Mouse (Mus musculus) kidney, postnatal 0 days (tissue): Measurements from ENCODE around the gene Prlr. TPM values are rescaled to one million over a fixed set of nuclear protein-coding genes. Genes with fewer than 3 reads are reported as not detected.

Experiments used
- ATAC-seq: fragments of 200-750 bp; cut with Nextera tagmentation; replicated peaks from 2 replicates; pipeline ENCODE4 v1.8.0; 2017; ENCODE audit warnings: low read depth, moderate number of reproducible peaks, moderate TSS enrichment, moderate library complexity; ENCODE audit not compliant: low FRiP score
- DNase-seq: peaks from one replicate; pipeline ENCODE4 v3.0.0-alpha.2; 2016; ENCODE audit warnings: low spot score
- H3K27ac ChIP-seq: fragments of 300-500 bp; sonication (generic); 2 replicates; pipeline ENCODE4 v1.5.1; 2014; ENCODE audit warnings: mild to moderate bottlenecking
- H3K27me3 ChIP-seq: fragments of 300-500 bp; sonication (generic); 2 replicates; pipeline ENCODE4 v1.6.1; 2014; ENCODE audit warnings: low read length, mixed read lengths; ENCODE audit not compliant: insufficient read depth
- H3K36me3 ChIP-seq: fragments of 300-500 bp; sonication (generic); 2 replicates; pipeline ENCODE4 v1.6.1; 2014; ENCODE audit warnings: low read length, mixed read lengths; ENCODE audit not compliant: insufficient read depth
- H3K4me1 ChIP-seq: fragments of 300-500 bp; sonication (generic); replicated peaks from 2 replicates; pipeline ENCODE4 v1.6.1; 2014; ENCODE audit warnings: antibody characterized with exemption, low read length, mixed read lengths; ENCODE audit not compliant: insufficient read depth
- H3K4me2 ChIP-seq: fragments of 300-500 bp; sonication (generic); 2 replicates; pipeline ENCODE4 v1.6.1; 2014; ENCODE audit warnings: mild to moderate bottlenecking, low read length, moderate library complexity, mixed read lengths
- H3K4me3 ChIP-seq: fragments of 300-500 bp; sonication (generic); replicated peaks from 2 replicates; pipeline ENCODE4 v1.5.1; 2014; ENCODE audit warnings: low read depth, low read length
- H3K9ac ChIP-seq: fragments of 300-500 bp; sonication (generic); 2 replicates; pipeline ENCODE4 v1.6.1; 2014; ENCODE audit warnings: low read depth, low read length
- H3K9me3 ChIP-seq: fragments of 300-500 bp; sonication (generic); replicated peaks from 2 replicates; pipeline ENCODE4 v1.6.1; 2016; ENCODE audit warnings: low read length, inconsistent platforms, mixed read lengths
- CTCF ChIP-seq: IDR thresholded peaks from 2 replicates; pipeline ENCODE4 v1.5.1; 2016; ENCODE audit warnings: antibody characterized with exemption, low read depth, mild to moderate bottlenecking, moderate library complexity
- WGBS: fragments of 180-500 bp; shearing (Covaris S2); extraction: QIAGEN DNeasy Blood & Tissue Kit; methylation state at CpG from one replicate; pipeline ENCODE4 v1.1.7; 2014; 5-methylcytosine and 5-hydroxymethylcytosine counted together
- polyA plus RNA-seq: library from polyadenylated mRNA; unstranded; fragments of >200 nt; fragmentation: Nextera tagmentation; extraction: Ambion mirVana; gene quantifications from 2 replicates; pipeline ENCODE4 v1.2.1, GENCODE M21; 2015

Gene Prlr
- polyA plus RNA-seq, 1 experiment from 2014 or later, result 6.9 TPM

- H3K4me2 ChIP-seq, result no peak overlapping the region
Measured at GRCm38 (mm10) chr15:10202504-10203302, 25.7 kb downstream of the Prlr start.

GRCm38 (mm10) chr15:10210261-10210770 is 33.3 kb downstream of the Prlr start:
- no peak overlapping the region for H3K4me3 ChIP-seq
- no peak overlapping the region for H3K4me2 ChIP-seq
- no peak for TF ChIP-seq CTCF
- H3K27me3 ChIP-seq, result no peaks in the 10 kb centered on the region
- no peak overlapping the region for H3K9ac ChIP-seq
- H3K36me3 ChIP-seq, result no peaks in the 10 kb centered on the region
- DNase-seq (no peak), ATAC-seq (no peak)
- H3K4me1 ChIP-seq, result no peaks in the 10 kb centered on the region
- H3K27ac ChIP-seq, result no peak overlapping the region
- no peaks in the 10 kb centered on the region for H3K9me3 ChIP-seq
- WGBS, result 61% methylated on average over 4 of the region's 4 CpGs

More at GRCm38 (mm10) chr15:10202504-10203302, 25.7 kb downstream of the Prlr start:
- Histone ChIP-seq H3K27me3 (no peaks in the 10 kb centered on the region), H3K36me3 (no peaks in the 10 kb centered on the region), H3K9me3 (no peaks in the 10 kb centered on the region), H3K4me1 (no peaks in the 10 kb centered on the region), H3K27ac (no peak overlapping the region), H3K9ac (no peak overlapping the region), H3K4me3 (no peak overlapping the region)
- DNase-seq (no peak), ATAC-seq (no peak)
- TF ChIP-seq CTCF, result no peak
- WGBS, result 94% methylated on average over 7 of the region's 7 CpGs

- no peaks in the 10 kb centered on the region for H3K27me3 ChIP-seq
- no peak for DNase-seq
- no peak overlapping the region for H3K27ac ChIP-seq
- no peaks in the 10 kb centered on the region for H3K9me3 ChIP-seq
- no peak overlapping the region for H3K4me2 ChIP-seq
- ATAC-seq, result no peak
- no peak for TF ChIP-seq CTCF
- H3K9ac ChIP-seq, result no peak overlapping the region
- H3K36me3 ChIP-seq, result no peaks in the 10 kb centered on the region
- no peak overlapping the region for H3K4me3 ChIP-seq
- no peaks in the 10 kb centered on the region for H3K4me1 ChIP-seq
Measured at GRCm38 (mm10) chr15:10211992-10212391, 35.0 kb downstream of the Prlr start.

DNA sequence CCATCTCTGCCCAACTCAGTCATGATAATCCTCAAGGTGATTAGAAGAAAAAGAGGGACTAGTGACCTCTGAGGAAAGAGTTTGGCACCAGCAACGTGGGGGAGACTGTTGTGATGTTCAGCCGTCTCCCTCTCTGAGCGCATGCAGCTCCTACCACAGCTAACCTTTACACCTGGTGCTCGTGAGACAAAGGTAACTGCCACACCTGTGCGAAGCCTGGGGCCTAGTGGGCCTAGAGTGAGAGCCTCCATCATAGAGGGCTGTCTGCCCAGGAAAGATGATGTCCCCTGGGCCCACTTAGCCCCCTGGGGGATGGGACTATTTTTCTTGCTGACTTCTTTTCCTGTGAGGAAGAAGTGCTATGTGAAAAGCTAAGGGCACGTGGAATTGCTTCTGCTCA is 36.2 kb downstream of the Prlr start:
- no peak for ATAC-seq
- no peak for TF ChIP-seq CTCF
- H3K27me3 ChIP-seq, result no peaks in the 10 kb centered on the region
- WGBS, result 86% methylated on average over 6 of the region's 6 CpGs
- no peak overlapping the region for H3K27ac ChIP-seq
- DNase-seq, result no peak
- no peaks in the 10 kb centered on the region for H3K36me3 ChIP-seq
- H3K9me3 ChIP-seq, result no peaks in the 10 kb centered on the region
- no peak overlapping the region for H3K4me3 ChIP-seq
- no peak overlapping the region for H3K9ac ChIP-seq
- H3K4me1 ChIP-seq, result no peaks in the 10 kb centered on the region
- no peak overlapping the region for H3K4me2 ChIP-seq

GRCm38 (mm10) chr15:10213710-10214109 is 36.7 kb downstream of the Prlr start:
- WGBS, result 68% methylated on average over 3 of the region's 3 CpGs
- ATAC-seq (no peak), DNase-seq (no peak)
- no peak overlapping the region for H3K9ac ChIP-seq
- no peak overlapping the region for H3K4me2 ChIP-seq
- H3K9me3 ChIP-seq, result no peaks in the 10 kb centered on the region
- no peaks in the 10 kb centered on the region for H3K4me1 ChIP-seq
- H3K36me3 ChIP-seq, result no peaks in the 10 kb centered on the region
- H3K4me3 ChIP-seq, result no peak overlapping the region
- H3K27ac ChIP-seq, result no peak overlapping the region
- no peaks in the 10 kb centered on the region for H3K27me3 ChIP-seq
- no peak for TF ChIP-seq CTCF

DNA sequence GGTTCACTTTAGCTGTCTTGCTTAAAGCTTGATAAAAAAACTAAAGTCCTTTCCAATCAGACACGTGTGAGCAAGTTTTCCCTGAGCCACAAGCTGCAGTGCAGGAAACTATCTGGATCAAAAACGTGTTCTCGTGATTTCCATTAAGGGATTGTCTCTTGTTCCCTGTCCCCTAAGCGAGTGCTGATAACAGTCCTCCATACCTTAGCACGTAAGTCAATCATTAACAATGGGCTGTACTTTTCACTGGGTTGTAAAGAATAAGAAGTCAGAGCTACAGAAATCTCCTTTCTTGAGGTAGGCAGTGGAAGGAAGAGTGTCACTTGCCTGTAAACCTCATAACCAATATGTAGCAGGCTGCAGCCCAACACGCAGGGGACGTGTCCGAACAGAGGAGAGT is 38.7 kb downstream of the Prlr start:
- Histone ChIP-seq H3K9ac (no peak overlapping the region), H3K4me1 (no peaks in the 10 kb centered on the region), H3K36me3 (no peaks in the 10 kb centered on the region), H3K4me3 (no peak overlapping the region), H3K9me3 (no peaks in the 10 kb centered on the region), H3K27me3 (no peaks in the 10 kb centered on the region), H3K4me2 (no peak overlapping the region), H3K27ac (no peak overlapping the region)
- 75% methylated on average over 8 of the region's 8 CpGs for WGBS
- no peak for TF ChIP-seq CTCF
- no peak for DNase-seq
- no peak; the same call in 1 of the 2 replicates for ATAC-seq
